Mouse (Mus musculus) heart, adult 2 months (tissue): ENCODE data around the gene Bcas3.

Experiments used
- CTCF ChIP-seq: fragments of 200-600 bp; IDR thresholded peaks from 2 replicates; pipeline ENCODE4 v1.8.1; 2022; ENCODE audit warnings: antibody characterized with exemption, mild to moderate bottlenecking, moderate library complexity
- EP300 ChIP-seq: fragments of 200-500 bp; IDR thresholded peaks from 2 replicates; pipeline ENCODE4 v1.6.1; 2011; ENCODE audit warnings: low read depth, low read length, control low read depth; ENCODE audit not compliant: insufficient read depth
- POLR2A ChIP-seq: fragments of 200-500 bp; IDR thresholded peaks from 2 replicates; pipeline ENCODE4 v1.6.1; 2011; ENCODE audit warnings: mild to moderate bottlenecking, low read depth, low read length, control low read depth; ENCODE audit not compliant: insufficient read depth

DNA sequence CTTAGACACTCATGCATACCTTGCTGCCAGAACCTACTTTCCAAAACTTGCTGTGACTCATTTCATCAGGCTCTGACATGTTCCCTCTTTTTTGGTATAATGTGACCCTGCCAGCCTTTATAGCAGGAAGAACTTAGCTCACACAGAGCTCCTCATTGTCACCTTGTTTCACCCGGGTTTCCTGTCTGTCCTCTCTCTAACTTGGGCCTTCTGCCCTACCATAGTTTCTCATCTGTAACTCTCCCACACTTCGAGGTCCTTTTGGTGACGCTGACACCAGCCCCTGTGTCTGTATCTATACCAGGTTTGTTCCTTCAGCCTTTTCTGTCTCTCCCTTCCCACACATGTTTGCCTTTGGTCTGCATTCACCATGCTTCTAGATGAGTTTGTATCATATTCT lies 295.9 kb downstream of the Bcas3 start:
- TF ChIP-seq EP300 = no peak
- no peak for TF ChIP-seq POLR2A
- no peak for TF ChIP-seq CTCF
